18 mouse cellular contexts compared by ENCODE assay signal in genomic region chr6:59418659-59419058, GRCm38 (mm10). TPM values are rescaled to one million over a fixed set of nuclear protein-coding genes. Genes with fewer than 3 reads are reported as not detected.
"Had no signal": no experiment of that assay in that cellular context is flagged by ENCODE, and none has a peak within 500 bp of the region (broad histone marks: within the 10 kb centered on the region; RNA-seq: fewer than 3 reads in every experiment).

No protein-coding gene starts in this region.

- H3K27me3 ChIP-seq: lung, embryonic 15.5 days; midbrain, embryonic 12.5 days; neural tube, embryonic 13.5 days; neural tube, embryonic 15.5 days had no signal

- H3K27ac ChIP-seq: lung, embryonic 15.5 days; macrophage; midbrain, embryonic 10.5 days; midbrain, embryonic 12.5 days; neural tube, embryonic 13.5 days; neural tube, embryonic 15.5 days had no signal

- H3K4me1 ChIP-seq: midbrain, embryonic 12.5 days; neural tube, embryonic 13.5 days; neural tube, embryonic 15.5 days had no signal

- DNase-seq: liver, postnatal 0 days; lung, adult 2 months; lung, postnatal 14 days; lung, postnatal 36 days; retina, postnatal 1 day; right cerebral cortex, postnatal 25 days; right cerebral cortex, postnatal 4 days; spleen, adult 18-20 months; thymus, adult 18-20 months; thymus, postnatal 14 days; thymus, postnatal 36 days had no signal

- H3K4me3 ChIP-seq: lung, embryonic 15.5 days; midbrain, embryonic 10.5 days; midbrain, embryonic 12.5 days; myocyte; neural tube, embryonic 13.5 days; neural tube, embryonic 15.5 days had no signal

RNA-seq across cellular contexts. Expression of gene Gprin3, which starts 7.4 kb away (rescaled TPM):
- polyA plus RNA-seq: macrophage had no signal
